Mouse (Mus musculus): Measurements from ENCODE around the gene Orm2. TPM values are rescaled to one million over a fixed set of nuclear protein-coding genes. Genes with fewer than 3 reads are reported as not detected.
"Not testable (repeated sequence)": the region's sequence is repeated elsewhere in the genome, so short reads cannot be mapped to it uniquely, and the experiment has no call there.

The Orm2 gene
- polyA plus RNA-seq (2016; fragmentation: Nextera tagmentation; extraction: Ambion mirVana), result not detected in 2 replicates

GRCm38 (mm10) chr4:63362150-63362549 lies at the start of gene Orm2:
TSS of gene Orm2 (plus strand) at chr4:63362449.
- 93% methylated on average over 5 of the region's 5 CpGs for WGBS
- ATAC-seq (ENCODE audit: insufficient number of reproducible peaks, insufficient read depth, low FRiP score, low TSS enrichment, low read depth), result no peak
- H3K9ac ChIP-seq (replicated peaks), result no peak within 1 kb of the TSS

GRCm38 (mm10) chr4:63314063-63314462 lies 48.2 kb upstream of the Orm2 start:
- WGBS, result 75% methylated on average over 5 of the region's 5 CpGs
- no peaks in the 10 kb centered on the region for H3K4me1 ChIP-seq (replicated peaks)
- H3K27ac ChIP-seq, result no peak overlapping the region
- H3K4me3 ChIP-seq (replicated peaks), result no peak overlapping the region
- no peaks in the 10 kb centered on the region; the same call in 1 of the 2 replicates for H3K27me3 ChIP-seq
- ATAC-seq (ENCODE audit: insufficient number of reproducible peaks, insufficient read depth, low FRiP score, low TSS enrichment, low read depth), result no peak
- no peak overlapping the region for H3K4me2 ChIP-seq
- no peak overlapping the region for H3K9ac ChIP-seq (replicated peaks)
- H3K9me3 ChIP-seq, result no peaks in the 10 kb centered on the region
- peaks cover 99% of the 10 kb centered on the region for H3K36me3 ChIP-seq

More at GRCm38 (mm10) chr4:63362150-63362549, at the start of gene Orm2:
- no peaks in the 10 kb centered on the region for H3K4me1 ChIP-seq (replicated peaks)
- H3K4me2 ChIP-seq, result no peak within 1 kb of the TSS
- H3K4me3 ChIP-seq (replicated peaks), result no peak within 1 kb of the TSS
- H3K36me3 ChIP-seq, result peaks cover 5% of the 10 kb centered on the region; the same call in 1 of the 2 replicates
- no peak within 1 kb of the TSS for H3K27ac ChIP-seq
- no peaks in the 10 kb centered on the region for H3K27me3 ChIP-seq
- no peaks in the 10 kb centered on the region for H3K9me3 ChIP-seq

- H3K9ac ChIP-seq (replicated peaks), result no peak overlapping the region
- peaks cover 86% of the 10 kb centered on the region for H3K36me3 ChIP-seq
- ATAC-seq (ENCODE audit: insufficient number of reproducible peaks, insufficient read depth, low FRiP score, low TSS enrichment, low read depth), result no peak
- H3K4me2 ChIP-seq, result no peak overlapping the region
- H3K4me3 ChIP-seq (replicated peaks), result no peak overlapping the region
- H3K27me3 ChIP-seq, result no peaks in the 10 kb centered on the region; the same call in 1 of the 2 replicates
- H3K4me1 ChIP-seq (replicated peaks), result no peaks in the 10 kb centered on the region
- no peaks in the 10 kb centered on the region for H3K9me3 ChIP-seq
- 75% methylated on average over 9 of the region's 9 CpGs for WGBS
- H3K27ac ChIP-seq, result no peak overlapping the region
Observed at GRCm38 (mm10) chr4:63316076-63316746, 46.0 kb upstream of the Orm2 start.

GRCm38 (mm10) chr4:63319566-63319965 lies 42.7 kb upstream of the Orm2 start:
- not testable (repeated sequence) for ATAC-seq (ENCODE audit: insufficient number of reproducible peaks, insufficient read depth, low FRiP score, low TSS enrichment, low read depth); H3K4me3 ChIP-seq (replicated peaks); H3K27me3 ChIP-seq; H3K9ac ChIP-seq (replicated peaks); H3K4me2 ChIP-seq; H3K27ac ChIP-seq; H3K4me1 ChIP-seq (replicated peaks); H3K9me3 ChIP-seq
- peaks cover 86% of the 10 kb centered on the region for H3K36me3 ChIP-seq
- 29% methylated on average over 3 of the region's 3 CpGs for WGBS

- Histone ChIP-seq H3K4me2 (no peak overlapping the region), H3K9me3 (0 out of 2 replicates have a peak, but pooled peaks cover 3% of the 10 kb centered on the region), H3K9ac (replicated peaks) (no peak overlapping the region), H3K27ac (no peak overlapping the region), H3K4me3 (replicated peaks) (no peak overlapping the region), H3K27me3 (no peaks in the 10 kb centered on the region; the same call in 1 of the 2 replicates), H3K4me1 (replicated peaks) (no peaks in the 10 kb centered on the region), H3K36me3 (peaks cover 85% of the 10 kb centered on the region)
- no peak for ATAC-seq (ENCODE audit: insufficient number of reproducible peaks, insufficient read depth, low FRiP score, low TSS enrichment, low read depth)
- WGBS, result 87% methylated on average over 8 of the region's 8 CpGs
Observed at GRCm38 (mm10) chr4:63323275-63323815, 38.9 kb upstream of the Orm2 start.

GRCm38 (mm10) chr4:63333403-63333802 lies 28.8 kb upstream of the Orm2 start:
- Histone ChIP-seq H3K4me3 (replicated peaks) (no peak overlapping the region), H3K9ac (replicated peaks) (no peak overlapping the region), H3K4me1 (replicated peaks) (no peaks in the 10 kb centered on the region), H3K27ac (no peak overlapping the region), H3K27me3 (no peaks in the 10 kb centered on the region), H3K9me3 (no peaks in the 10 kb centered on the region), H3K4me2 (no peak overlapping the region), H3K36me3 (peaks cover 53% of the 10 kb centered on the region)
- WGBS, result 86% methylated on average over 4 of the region's 4 CpGs
- ATAC-seq (ENCODE audit: insufficient number of reproducible peaks, insufficient read depth, low FRiP score, low TSS enrichment, low read depth), result no peak

GRCm38 (mm10) chr4:63338414-63339076 lies 23.7 kb upstream of the Orm2 start:
- 62% methylated on average over 3 of the region's 3 CpGs for WGBS
- H3K36me3 ChIP-seq, result peaks cover 12% of the 10 kb centered on the region
- no peaks in the 10 kb centered on the region for H3K27me3 ChIP-seq
- no peak overlapping the region for H3K4me3 ChIP-seq (replicated peaks)
- no peak overlapping the region for H3K9ac ChIP-seq (replicated peaks)
- H3K4me1 ChIP-seq (replicated peaks), result peaks cover 4% of the 10 kb centered on the region; the same call in 1 of the 2 replicates
- H3K9me3 ChIP-seq, result no peaks in the 10 kb centered on the region
- H3K4me2 ChIP-seq, result no peak overlapping the region
- ATAC-seq (ENCODE audit: insufficient number of reproducible peaks, insufficient read depth, low FRiP score, low TSS enrichment, low read depth), result no peak
- H3K27ac ChIP-seq, result no peak overlapping the region

GRCm38 (mm10) chr4:63342491-63342890 lies 19.8 kb upstream of the Orm2 start:
- Histone ChIP-seq H3K27ac (no peak overlapping the region), H3K27me3 (no peaks in the 10 kb centered on the region), H3K9ac (replicated peaks) (no peak overlapping the region), H3K36me3 (no peaks in the 10 kb centered on the region), H3K4me2 (no peak overlapping the region), H3K9me3 (no peaks in the 10 kb centered on the region), H3K4me3 (replicated peaks) (no peak overlapping the region), H3K4me1 (replicated peaks) (peaks cover 4% of the 10 kb centered on the region; the same call in 1 of the 2 replicates)
- WGBS, result 70% methylated on average over 4 of the region's 4 CpGs
- ATAC-seq (ENCODE audit: insufficient number of reproducible peaks, insufficient read depth, low FRiP score, low TSS enrichment, low read depth), result no peak

GRCm38 (mm10) chr4:63343608-63344007 lies 18.6 kb upstream of the Orm2 start:
- Histone ChIP-seq H3K9me3 (no peaks in the 10 kb centered on the region), H3K4me1 (replicated peaks) (peaks cover 4% of the 10 kb centered on the region; the same call in 1 of the 2 replicates), H3K4me3 (replicated peaks) (no peak overlapping the region), H3K27me3 (no peaks in the 10 kb centered on the region), H3K27ac (no peak overlapping the region), H3K4me2 (no peak overlapping the region), H3K36me3 (no peaks in the 10 kb centered on the region), H3K9ac (replicated peaks) (no peak overlapping the region)
- no peak for ATAC-seq (ENCODE audit: insufficient number of reproducible peaks, insufficient read depth, low FRiP score, low TSS enrichment, low read depth)
- WGBS, result 48% methylated on average over 3 of the region's 3 CpGs

- WGBS, result 87% methylated on average over 8 of the region's 8 CpGs
- Histone ChIP-seq H3K36me3 (no peaks in the 10 kb centered on the region), H3K9ac (replicated peaks) (no peak within 1 kb of the TSS), H3K4me2 (no peak within 1 kb of the TSS), H3K27me3 (no peaks in the 10 kb centered on the region), H3K9me3 (no peaks in the 10 kb centered on the region), H3K4me3 (replicated peaks) (no peak within 1 kb of the TSS), H3K27ac (no peak within 1 kb of the TSS), H3K4me1 (replicated peaks) (peaks cover 4% of the 10 kb centered on the region; the same call in 1 of the 2 replicates)
- no peak for ATAC-seq (ENCODE audit: insufficient number of reproducible peaks, insufficient read depth, low FRiP score, low TSS enrichment, low read depth)
Observed at GRCm38 (mm10) chr4:63344295-63344694, 18.0 kb upstream of the Orm2 start, which contains the start of gene Orm1. TSS of gene Orm1 (plus strand) at chr4:63344560.

GRCm38 (mm10) chr4:63345261-63345660 lies 17.0 kb upstream of the Orm2 start:
- H3K36me3 ChIP-seq, result no peaks in the 10 kb centered on the region
- no peaks in the 10 kb centered on the region for H3K9me3 ChIP-seq
- H3K4me1 ChIP-seq (replicated peaks), result no peaks in the 10 kb centered on the region
- H3K27me3 ChIP-seq, result no peaks in the 10 kb centered on the region
- no peak overlapping the region for H3K4me3 ChIP-seq (replicated peaks)
- H3K27ac ChIP-seq, result no peak overlapping the region
- ATAC-seq (ENCODE audit: insufficient number of reproducible peaks, insufficient read depth, low FRiP score, low TSS enrichment, low read depth), result no peak
- H3K4me2 ChIP-seq, result no peak overlapping the region
- H3K9ac ChIP-seq (replicated peaks), result no peak overlapping the region
